In the genomic region with DNA sequence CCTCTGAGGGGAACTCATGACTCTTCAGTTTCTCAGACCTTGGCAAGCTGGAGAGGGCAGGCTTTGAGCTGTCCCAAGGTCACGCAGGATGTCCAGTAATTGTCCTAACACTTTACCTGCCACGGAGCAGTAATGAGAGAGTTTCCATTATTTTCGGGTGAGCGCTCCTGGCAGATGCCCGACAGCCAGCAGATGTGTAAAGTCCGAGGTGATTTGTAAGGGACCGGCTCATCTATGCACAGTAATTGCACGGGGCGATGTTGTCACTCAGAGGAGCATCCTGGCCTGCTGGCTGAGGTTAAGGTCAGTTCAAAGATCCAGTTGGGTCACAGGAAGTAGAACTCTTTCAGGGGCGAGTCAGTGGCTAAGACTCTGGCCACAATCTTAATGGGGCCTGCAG, we compare ENCODE assay signal across 11 mouse cellular contexts. TPM values are rescaled to one million over a fixed set of nuclear protein-coding genes. Genes with fewer than 3 reads are reported as not detected.
"Had no signal": no experiment of that assay in that cellular context is flagged by ENCODE, and none has a peak within 500 bp of the region (broad histone marks: within the 10 kb centered on the region; RNA-seq: fewer than 3 reads in every experiment).

No protein-coding gene starts in this region.

- DNase-seq: left cerebral cortex, postnatal 4 days; lung, embryonic 14.5 days; lung, postnatal 10 days; lung, postnatal 4 days; midbrain, embryonic 14.5 days; right cerebral cortex, postnatal 14 days; thymus, adult 2 months; thymus, postnatal 36 days had no signal

RNA-seq across cellular contexts. Expression of gene Nkx1-2, which starts 24.7 kb away (rescaled TPM):
- total RNA-seq: layer of hippocampus, postnatal 14 days; left cerebral cortex, postnatal 10 days; left cerebral cortex, postnatal 4 days; megakaryocyte, adult 5-6 weeks had no signal
